11 mouse cellular contexts compared by ENCODE assay signal in genomic region chr15:79002036-79002435, GRCm38 (mm10). TPM values are rescaled to one million over a fixed set of nuclear protein-coding genes. Genes with fewer than 3 reads are reported as not detected.
DNase-seq lines count a peak whose midpoint lies in the region; ATAC-seq lines count a peak whose summit lies in the region.
"Had no signal": no experiment of that assay in that cellular context is flagged by ENCODE, and none has a peak within 500 bp of the region (broad histone marks: within the 10 kb centered on the region; RNA-seq: fewer than 3 reads in every experiment).

No protein-coding gene starts in this region.

- no peaks in the 10 kb centered on the region for H3K9me3 ChIP-seq in heart, embryonic 13.5 days
- H3K9me3 ChIP-seq: neural tube, embryonic 12.5 days had no signal

- no peak for ATAC-seq in heart, embryonic 13.5 days (ENCODE audit: extremely low read depth, insufficient number of reproducible peaks, low FRiP score, low TSS enrichment)

- H3K36me3 ChIP-seq in heart, embryonic 13.5 days: peaks cover 89% of the 10 kb centered on the region

- peaks cover 20% of the 10 kb centered on the region for H3K4me1 ChIP-seq in heart, embryonic 13.5 days
- H3K4me1 ChIP-seq: neural tube, embryonic 12.5 days had no signal

- 45% methylated on average over 19 of the region's 19 CpGs for WGBS in heart, embryonic 13.5 days

- H3K4me3 ChIP-seq in heart, embryonic 13.5 days: no peak overlapping the region
- H3K4me3 ChIP-seq: neural tube, embryonic 12.5 days had no signal

- H3K27me3 ChIP-seq in heart, embryonic 13.5 days (replicated peaks): no peaks in the 10 kb centered on the region
- H3K27me3 ChIP-seq: CH12.LX; neural tube, embryonic 12.5 days had no signal

- no peak overlapping the region for H3K27ac ChIP-seq in heart, embryonic 13.5 days (replicated peaks)
- H3K27ac ChIP-seq: neural tube, embryonic 12.5 days had no signal

- DNase-seq in heart, adult 9 months (ENCODE audit: low spot score in 2 of 2): no peak
- DNase-seq in adrenal gland, adult 8-10 months: peak; percentile 81
- peak; percentile 78 for DNase-seq in kidney, adult 18-20 months
- DNase-seq in lung, postnatal 14 days: peak; percentile 31
- no peak for DNase-seq in frontal cortex, postnatal 36 days (ENCODE audit: low spot score in 2 of 2)
- no peak for DNase-seq in right cerebral cortex, adult 18-20 months
- no peak for DNase-seq in gastrocnemius, adult 8-10 months (ENCODE audit: low spot score in 2 of 2)
- DNase-seq: heart, postnatal 36 days had no signal

- no peak overlapping the region for H3K4me2 ChIP-seq in heart, embryonic 13.5 days
- H3K4me2 ChIP-seq: neural tube, embryonic 12.5 days had no signal

- 0 out of 2 replicates have a peak overlapping the region, but pooled peaks have one; percentile 9 for H3K9ac ChIP-seq in heart, embryonic 13.5 days
- H3K9ac ChIP-seq: neural tube, embryonic 12.5 days had no signal

RNA-seq across cellular contexts. Expression of gene H1f0, which starts 26.2 kb away (rescaled TPM):
- 237 and 238 TPM in 2 replicates for polyA plus RNA-seq in heart, embryonic 13.5 days (2015; fragmentation: Nextera tagmentation; extraction: Ambion mirVana)
- total RNA-seq in adrenal gland, adult 8-10 months (2022): 100 to 1,000 TPM; 122 to 250 (median 176) TPM
- 100 to 1,000 TPM in 1 of 4 experiments, 10 to 100 TPM in 3; 84.7 to 103 (median 92.1) TPM for total RNA-seq in gastrocnemius, adult 8-10 months (2022)

RNA-seq across cellular contexts. Expression of gene Galr3, which starts 39.6 kb away (rescaled TPM):
- not detected in 2 replicates for polyA plus RNA-seq in heart, embryonic 13.5 days (2015; fragmentation: Nextera tagmentation; extraction: Ambion mirVana)
- total RNA-seq in adrenal gland, adult 8-10 months (2022): under 1 TPM in 3 of 4 experiments, not detected in 1; 0.28 to 0.31 (median 0.30) TPM
- not detected for total RNA-seq in gastrocnemius, adult 8-10 months (2022)
- total RNA-seq: heart, postnatal 36 days had no signal
- polyA plus RNA-seq: neural tube, embryonic 12.5 days had no signal

RNA-seq across cellular contexts. Expression of gene Triobp, which starts 54.5 kb away (rescaled TPM):
- 45.8 and 46.8 TPM in 2 replicates for polyA plus RNA-seq in heart, embryonic 13.5 days (2015; fragmentation: Nextera tagmentation; extraction: Ambion mirVana)
- 100 to 1,000 TPM; 121 to 175 (median 150) TPM for total RNA-seq in adrenal gland, adult 8-10 months (2022)
- 10 to 100 TPM; 38.3 to 69.6 (median 41.9) TPM for total RNA-seq in gastrocnemius, adult 8-10 months (2022)

Comparison
In these comparisons a context has a peak if more than half of its experiments do, and no peak if none do; other contexts are left out.
1. DNase-seq: peak in adrenal gland, adult 8-10 months (single experiment), kidney, adult 18-20 months (single experiment) and lung, postnatal 14 days (single experiment); none in heart, adult 9 months (0 of 2), frontal cortex, postnatal 36 days (0 of 2), right cerebral cortex, adult 18-20 months (single experiment) and gastrocnemius, adult 8-10 months (0 of 2).